Mouse (Mus musculus): ENCODE measurements at regions not wholly inside any gene's neighbourhood (a gene's known extent, or its start where the extent isn't known, plus 50 kb on each side); places are given as distances from the start of the nearest gene placed in this dataset.

GRCm38 (mm10) chr17:83936677-83937076 is 88.9 kb upstream of the Haao start:
- Histone ChIP-seq H3K4me1 (ENCODE audit: insufficient read depth, low read length) (peaks cover 46% of the 10 kb centered on the region), H3K9me3 (ENCODE audit: low read length) (no peaks in the 10 kb centered on the region), H3K4me3 (ENCODE audit: low read length) (no peak overlapping the region), H3K27ac (ENCODE audit: low read length) (no peak overlapping the region), H3K9ac (replicated peaks; ENCODE audit: low read length) (no peak overlapping the region), H3K27me3 (ENCODE audit: insufficient read depth, low read length) (no peaks in the 10 kb centered on the region), H3K36me3 (ENCODE audit: insufficient read depth, low read length) (no peaks in the 10 kb centered on the region), H3K4me2 (replicated peaks; ENCODE audit: low read depth, low read length) (no peak overlapping the region)
- no peak for ATAC-seq (ENCODE audit: low FRiP score, low TSS enrichment)
- 48% methylated on average over 9 of the region's 9 CpGs for WGBS

GRCm38 (mm10) chr17:83935969-83936368 is 88.2 kb upstream of the Haao start:
- no peak overlapping the region for H3K4me3 ChIP-seq (ENCODE audit: low read length)
- no peak overlapping the region for H3K9ac ChIP-seq (replicated peaks; ENCODE audit: low read length)
- no peaks in the 10 kb centered on the region for H3K27me3 ChIP-seq (ENCODE audit: insufficient read depth, low read length)
- no peaks in the 10 kb centered on the region for H3K36me3 ChIP-seq (ENCODE audit: insufficient read depth, low read length)
- no peaks in the 10 kb centered on the region for H3K9me3 ChIP-seq (ENCODE audit: low read length)
- peaks cover 46% of the 10 kb centered on the region for H3K4me1 ChIP-seq (ENCODE audit: insufficient read depth, low read length)
- 29% methylated on average over 1 of the region's 1 CpGs for WGBS
- H3K4me2 ChIP-seq (replicated peaks; ENCODE audit: low read depth, low read length): no peak overlapping the region
- peak overlapping the region; percentile 32; the same call in 1 of the 2 replicates for H3K27ac ChIP-seq (ENCODE audit: low read length)
- no peak for ATAC-seq (ENCODE audit: low FRiP score, low TSS enrichment)

GRCm38 (mm10) chr17:83935232-83935631 is 87.5 kb upstream of the Haao start:
- Histone ChIP-seq H3K9me3 (ENCODE audit: low read length) (no peaks in the 10 kb centered on the region), H3K36me3 (ENCODE audit: insufficient read depth, low read length) (no peaks in the 10 kb centered on the region), H3K4me3 (ENCODE audit: low read length) (no peak overlapping the region), H3K9ac (replicated peaks; ENCODE audit: low read length) (no peak overlapping the region), H3K27me3 (ENCODE audit: insufficient read depth, low read length) (no peaks in the 10 kb centered on the region), H3K27ac (ENCODE audit: low read length) (peak overlapping the region; percentile 32; the same call in 1 of the 2 replicates), H3K4me1 (ENCODE audit: insufficient read depth, low read length) (peaks cover 44% of the 10 kb centered on the region), H3K4me2 (replicated peaks; ENCODE audit: low read depth, low read length) (no peak overlapping the region)
- WGBS: 58% methylated on average over 5 of the region's 5 CpGs
- ATAC-seq (ENCODE audit: low FRiP score, low TSS enrichment): peak; percentile 56; the same call in 1 of the 2 replicates

GRCm38 (mm10) chr17:83933743-83934142 is 86.0 kb upstream of the Haao start:
- Histone ChIP-seq H3K27me3 (ENCODE audit: insufficient read depth, low read length) (no peaks in the 10 kb centered on the region), H3K9me3 (ENCODE audit: low read length) (no peaks in the 10 kb centered on the region), H3K9ac (replicated peaks; ENCODE audit: low read length) (no peak overlapping the region), H3K4me2 (replicated peaks; ENCODE audit: low read depth, low read length) (no peak overlapping the region), H3K36me3 (ENCODE audit: insufficient read depth, low read length) (no peaks in the 10 kb centered on the region), H3K4me3 (ENCODE audit: low read length) (no peak overlapping the region), H3K27ac (ENCODE audit: low read length) (no peak overlapping the region), H3K4me1 (ENCODE audit: insufficient read depth, low read length) (peaks cover 29% of the 10 kb centered on the region)
- ATAC-seq (ENCODE audit: low FRiP score, low TSS enrichment): no peak
- WGBS: 84% methylated on average over 10 of the region's 10 CpGs

- Histone ChIP-seq H3K9ac (replicated peaks; ENCODE audit: low read length) (no peak overlapping the region), H3K4me1 (ENCODE audit: insufficient read depth, low read length) (peaks cover 3% of the 10 kb centered on the region), H3K27me3 (ENCODE audit: insufficient read depth, low read length) (no peaks in the 10 kb centered on the region), H3K4me3 (ENCODE audit: low read length) (no peak overlapping the region), H3K36me3 (ENCODE audit: insufficient read depth, low read length) (no peaks in the 10 kb centered on the region), H3K9me3 (ENCODE audit: low read length) (no peaks in the 10 kb centered on the region), H3K27ac (ENCODE audit: low read length) (no peak overlapping the region), H3K4me2 (replicated peaks; ENCODE audit: low read depth, low read length) (no peak overlapping the region)
- WGBS: 77% methylated on average over 5 of the region's 5 CpGs
- no peak for ATAC-seq (ENCODE audit: low FRiP score, low TSS enrichment)
Measured at GRCm38 (mm10) chr17:83930401-83930800, 82.6 kb upstream of the Haao start.

- H3K4me1 ChIP-seq (ENCODE audit: insufficient read depth, low read length): peaks cover 13% of the 10 kb centered on the region; the same call in 1 of the 2 replicates
- no peak for ATAC-seq (ENCODE audit: low FRiP score, low TSS enrichment)
- no peaks in the 10 kb centered on the region for H3K36me3 ChIP-seq (ENCODE audit: insufficient read depth, low read length)
- H3K27me3 ChIP-seq (ENCODE audit: insufficient read depth, low read length): no peaks in the 10 kb centered on the region
- H3K27ac ChIP-seq (ENCODE audit: low read length): no peak overlapping the region
- H3K4me2 ChIP-seq (replicated peaks; ENCODE audit: low read depth, low read length): no peak overlapping the region
- H3K4me3 ChIP-seq (ENCODE audit: low read length): no peak overlapping the region
- WGBS: 54% methylated on average over 6 of the region's 6 CpGs
- H3K9me3 ChIP-seq (ENCODE audit: low read length): no peaks in the 10 kb centered on the region
- H3K9ac ChIP-seq (replicated peaks; ENCODE audit: low read length): no peak overlapping the region
Measured at GRCm38 (mm10) chr17:83927749-83928387, 80.1 kb upstream of the Haao start.

GRCm38 (mm10) chr17:83924259-83924922 is 76.6 kb upstream of the Haao start:
- no peaks in the 10 kb centered on the region for H3K36me3 ChIP-seq (ENCODE audit: insufficient read depth, low read length)
- no peaks in the 10 kb centered on the region for H3K9me3 ChIP-seq (ENCODE audit: low read length)
- no peaks in the 10 kb centered on the region for H3K27me3 ChIP-seq (ENCODE audit: insufficient read depth, low read length)
- no peak for ATAC-seq (ENCODE audit: low FRiP score, low TSS enrichment)
- WGBS: 45% methylated on average over 16 of the region's 16 CpGs
- no peak overlapping the region for H3K4me2 ChIP-seq (replicated peaks; ENCODE audit: low read depth, low read length)
- H3K4me3 ChIP-seq (ENCODE audit: low read length): no peak overlapping the region
- no peak overlapping the region for H3K9ac ChIP-seq (replicated peaks; ENCODE audit: low read length)
- no peak overlapping the region for H3K27ac ChIP-seq (ENCODE audit: low read length)
- H3K4me1 ChIP-seq (ENCODE audit: insufficient read depth, low read length): peaks cover 13% of the 10 kb centered on the region; the same call in 1 of the 2 replicates

GRCm38 (mm10) chr17:83920894-83921293 is 73.1 kb upstream of the Haao start:
- Histone ChIP-seq H3K4me1 (ENCODE audit: insufficient read depth, low read length) (peaks cover 35% of the 10 kb centered on the region), H3K9me3 (ENCODE audit: low read length) (no peaks in the 10 kb centered on the region), H3K4me3 (ENCODE audit: low read length) (no peak overlapping the region), H3K27ac (ENCODE audit: low read length) (no peak overlapping the region), H3K4me2 (replicated peaks; ENCODE audit: low read depth, low read length) (no peak overlapping the region), H3K9ac (replicated peaks; ENCODE audit: low read length) (no peak overlapping the region), H3K36me3 (ENCODE audit: insufficient read depth, low read length) (no peaks in the 10 kb centered on the region), H3K27me3 (ENCODE audit: insufficient read depth, low read length) (no peaks in the 10 kb centered on the region)
- ATAC-seq (ENCODE audit: low FRiP score, low TSS enrichment): no peak
- 72% methylated on average over 8 of the region's 8 CpGs for WGBS

GRCm38 (mm10) chr17:83920225-83920624 is 72.5 kb upstream of the Haao start:
- ATAC-seq (ENCODE audit: low FRiP score, low TSS enrichment): no peak
- Histone ChIP-seq H3K4me2 (replicated peaks; ENCODE audit: low read depth, low read length) (no peak overlapping the region), H3K9ac (replicated peaks; ENCODE audit: low read length) (no peak overlapping the region), H3K9me3 (ENCODE audit: low read length) (no peaks in the 10 kb centered on the region), H3K4me3 (ENCODE audit: low read length) (no peak overlapping the region), H3K4me1 (ENCODE audit: insufficient read depth, low read length) (peaks cover 41% of the 10 kb centered on the region), H3K27me3 (ENCODE audit: insufficient read depth, low read length) (no peaks in the 10 kb centered on the region), H3K36me3 (ENCODE audit: insufficient read depth, low read length) (no peaks in the 10 kb centered on the region), H3K27ac (ENCODE audit: low read length) (no peak overlapping the region)
- 22% methylated on average over 4 of the region's 4 CpGs for WGBS

- 64% methylated on average over 9 of the region's 9 CpGs for WGBS
- ATAC-seq (ENCODE audit: low FRiP score, low TSS enrichment): 0 out of 2 replicates have a peak, but pooled peaks have one; percentile 36
- Histone ChIP-seq H3K4me1 (ENCODE audit: insufficient read depth, low read length) (peaks cover 35% of the 10 kb centered on the region), H3K4me3 (ENCODE audit: low read length) (no peak overlapping the region), H3K4me2 (replicated peaks; ENCODE audit: low read depth, low read length) (no peak overlapping the region), H3K27ac (ENCODE audit: low read length) (peak overlapping the region; percentile 90), H3K9ac (replicated peaks; ENCODE audit: low read length) (no peak overlapping the region), H3K9me3 (ENCODE audit: low read length) (no peaks in the 10 kb centered on the region), H3K36me3 (ENCODE audit: insufficient read depth, low read length) (no peaks in the 10 kb centered on the region), H3K27me3 (ENCODE audit: insufficient read depth, low read length) (no peaks in the 10 kb centered on the region)
Measured at GRCm38 (mm10) chr17:83918413-83919139, 70.8 kb upstream of the Haao start.
